Mouse (Mus musculus) large intestine, adult 2 months (tissue): ENCODE data around the gene Vmn1r130. TPM values are rescaled to one million over a fixed set of nuclear protein-coding genes. Genes with fewer than 3 reads are reported as not detected.
"Not testable (repeated sequence)": the region's sequence is repeated elsewhere in the genome, so short reads cannot be mapped to it uniquely, and the experiment has no call there.

ENCODE experiments used
- DNase-seq: peaks from one replicate; pipeline ENCODE4 v3.0.0-alpha.2; 2012; ENCODE audit warnings: low read depth, low spot score
- WGBS: fragments of 180-500 bp; shearing (Covaris S2); methylation state at CpG from one replicate; pipeline ENCODE4 v1.1.7; 2018; 5-methylcytosine and 5-hydroxymethylcytosine counted together
- polyA plus RNA-seq: library from polyadenylated mRNA; depleted of rRNA; stranded (reverse); fragments of >200 nt; gene quantifications from 2 replicates; pipeline ENCODE4 v1.2.3, GENCODE M21; 2012; rRNA removed

Gene Vmn1r130
- polyA plus RNA-seq, result not detected in 2 replicates

DNA sequence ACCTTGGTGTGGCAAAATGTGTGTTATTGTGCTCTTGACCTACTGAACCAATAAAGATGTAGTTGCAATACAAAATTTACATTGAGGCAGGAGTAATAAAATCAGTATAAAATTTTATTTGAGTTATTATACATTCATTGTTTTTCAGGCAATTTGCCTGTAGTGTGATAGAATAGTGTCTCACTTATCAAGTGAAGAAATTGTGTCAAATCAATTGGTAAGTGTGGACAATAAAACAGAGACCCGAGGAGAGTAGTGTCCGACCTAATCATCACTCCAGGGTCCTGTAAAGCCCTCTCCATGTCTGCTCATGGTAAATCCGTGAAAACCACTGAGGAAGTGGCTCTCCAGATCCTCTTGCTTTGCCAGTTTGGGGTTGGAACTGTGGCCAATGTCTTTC, at the start of gene Vmn1r130:
Vmn1r130 (plus strand) TSS at position 301 of the 400 bp plus-strand sequence.
- not testable (repeated sequence) for DNase-seq
- no CpG with 5 or more reads among the region's 3 CpGs for WGBS

DNA sequence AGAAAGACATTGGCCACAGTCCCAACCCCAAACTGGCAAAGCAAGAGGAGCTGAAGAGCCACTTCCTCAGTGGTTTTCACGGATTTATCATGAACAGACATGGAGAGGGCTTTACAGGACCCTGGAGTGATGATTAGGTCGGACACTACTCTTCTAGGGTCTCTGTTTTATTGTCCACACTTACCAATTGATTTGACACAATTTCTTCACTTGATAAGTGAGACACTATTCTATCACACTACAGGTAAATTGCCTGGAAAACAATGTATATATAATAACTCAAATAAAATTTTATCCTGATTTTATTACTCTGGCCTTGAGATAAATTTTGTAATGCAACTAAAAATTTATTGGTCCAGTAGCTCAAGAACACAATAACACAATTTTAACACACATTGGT, 34.4 kb downstream of the Vmn1r130 start, which contains the start of gene Vmn1r131:
Vmn1r131 (minus strand) TSS at position 101 of the 400 bp plus-strand sequence.
- DNase-seq, result not testable (repeated sequence)
- no CpG with 5 or more reads among the region's 2 CpGs for WGBS

Other genes with a start within 250 kb of the Vmn1r130 start
- not detected in 2 replicates for gene Vmn1r125, start 239.6 kb upstream of the Vmn1r130 start, polyA plus RNA-seq
- not detected in 2 replicates for gene Vmn1r126, start 210.3 kb upstream of the Vmn1r130 start, polyA plus RNA-seq
- gene Vmn1r127, start 191.9 kb upstream of the Vmn1r130 start, polyA plus RNA-seq, result not detected in 2 replicates
- not detected in 2 replicates for gene Vmn1r128, start 162.4 kb upstream of the Vmn1r130 start, polyA plus RNA-seq
- not detected in 2 replicates for gene Vmn1r129, start 150.5 kb upstream of the Vmn1r130 start, polyA plus RNA-seq
- gene Gm6882, start 79.0 kb upstream of the Vmn1r130 start, polyA plus RNA-seq, result not detected in 2 replicates
- gene Vmn1r131, start 34.3 kb downstream of the Vmn1r130 start, polyA plus RNA-seq, result not detected in 2 replicates
- not detected in 2 replicates for gene Vmn1r132, start 102.3 kb downstream of the Vmn1r130 start, polyA plus RNA-seq
- not detected in 2 replicates for gene Gm4175, start 249.7 kb downstream of the Vmn1r130 start, polyA plus RNA-seq